Mouse (Mus musculus) frontal cortex, postnatal 25 days (tissue): ENCODE results near the gene Pdia3.
"Not testable (repeated sequence)": the region's sequence is repeated elsewhere in the genome, so short reads cannot be mapped to it uniquely, and the experiment has no call there.

Source experiments
- DNase-seq, 2 experiments: peaks; one replicate each; pipeline ENCODE4 v3.0.0; 2022; ENCODE audit warnings: low spot score in 2 of 2

The Pdia3 gene

DNA sequence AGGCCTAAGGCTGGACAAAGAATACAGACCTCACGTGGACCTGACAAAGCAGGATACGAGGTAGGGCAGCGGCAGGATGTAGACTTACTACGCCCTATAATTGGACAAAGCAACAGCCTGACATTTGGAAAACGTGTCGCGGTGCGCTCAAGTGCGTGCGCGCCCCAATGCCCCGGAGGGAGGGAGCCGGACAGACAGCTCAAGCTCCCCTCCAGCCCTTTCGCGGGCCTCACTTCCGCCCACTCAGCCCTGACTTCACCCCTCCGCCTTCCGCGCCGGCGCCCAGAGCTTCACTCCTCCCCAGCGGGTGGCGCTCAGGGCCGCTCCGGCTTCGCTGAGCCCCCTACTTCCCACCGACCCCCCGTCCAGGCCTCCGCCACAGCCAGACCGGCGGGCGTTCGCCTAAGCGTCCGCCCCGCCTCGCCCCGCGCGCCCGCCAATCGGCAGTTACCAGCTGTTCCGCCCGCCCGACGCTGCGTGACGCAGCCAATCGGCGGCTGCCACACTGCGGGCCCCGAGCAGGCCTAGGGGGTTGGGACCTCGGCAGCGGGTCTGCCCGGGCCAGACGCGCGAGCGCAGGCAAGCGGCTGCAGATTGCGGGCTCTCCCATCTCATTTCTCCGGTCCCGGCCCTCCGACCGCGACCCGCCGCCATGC, at the start of gene Pdia3, which contains the start of gene Catsper2:
Gene Pdia3 (plus strand): TSS at position 389 of the 656 bp plus-strand sequence.
Gene Catsper2 (minus strand): TSS at position 406 of the 656 bp plus-strand sequence.
- DNase-seq = peak; percentile 79 to 86

DNA sequence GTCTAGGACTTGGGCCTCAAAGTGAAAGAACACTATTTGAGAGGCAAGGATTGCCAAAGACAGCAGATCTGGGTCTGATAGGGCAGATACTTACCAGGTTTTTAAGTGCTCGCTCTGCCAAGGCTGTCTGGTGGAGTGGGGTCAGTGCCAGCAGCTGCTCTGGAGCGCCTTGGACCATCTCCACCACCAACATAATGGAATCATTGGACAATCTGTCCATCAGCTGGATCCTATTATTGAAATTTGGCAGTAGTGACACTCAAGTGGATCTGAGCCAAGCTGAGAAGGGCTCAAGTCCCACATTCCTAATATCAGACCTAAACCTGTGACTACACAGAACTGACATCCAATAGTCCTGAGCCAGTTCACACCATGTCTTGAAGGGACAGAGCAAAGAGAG, 44.7 kb upstream of the Pdia3 start:
- no peak for DNase-seq

DNA sequence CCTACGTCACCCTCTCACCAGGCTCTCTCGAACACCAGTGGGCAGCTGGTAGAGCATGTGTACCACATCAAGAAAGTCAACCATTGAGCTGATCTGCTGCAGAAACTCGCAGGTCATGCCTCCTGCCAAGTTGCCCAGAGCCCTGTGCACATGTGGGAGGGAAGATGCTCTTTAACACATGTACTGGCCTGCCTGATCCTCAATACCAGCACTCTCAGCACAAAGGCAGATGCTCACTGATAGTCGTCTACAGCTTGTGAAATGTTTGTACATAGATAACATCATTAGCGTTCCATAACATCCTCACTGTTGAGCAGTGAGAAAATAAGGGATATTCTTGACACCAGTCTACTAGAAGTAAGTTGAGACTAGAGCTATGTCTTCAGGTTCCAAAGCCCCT, 42.7 kb upstream of the Pdia3 start:
- no peak for DNase-seq

DNA sequence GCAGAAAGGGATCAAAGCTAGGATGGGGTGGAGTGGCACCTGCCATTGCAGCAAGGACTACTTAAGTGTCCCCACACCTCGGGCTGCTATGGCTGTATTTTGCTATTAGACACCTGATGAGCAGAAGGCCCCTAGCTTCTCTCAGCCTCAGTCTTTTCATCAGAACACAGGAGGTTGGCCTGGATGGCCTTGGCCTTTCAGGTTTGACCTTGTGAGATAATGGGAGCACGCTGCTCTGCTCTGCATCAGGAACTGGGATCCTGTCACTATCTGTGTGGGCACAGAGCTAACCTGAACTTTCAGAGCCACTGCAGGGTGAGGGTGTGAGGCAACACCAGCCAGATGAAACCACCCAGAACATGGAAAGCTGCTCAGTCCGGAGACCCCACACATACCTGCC, 41.3 kb upstream of the Pdia3 start:
- no peak for DNase-seq

DNA sequence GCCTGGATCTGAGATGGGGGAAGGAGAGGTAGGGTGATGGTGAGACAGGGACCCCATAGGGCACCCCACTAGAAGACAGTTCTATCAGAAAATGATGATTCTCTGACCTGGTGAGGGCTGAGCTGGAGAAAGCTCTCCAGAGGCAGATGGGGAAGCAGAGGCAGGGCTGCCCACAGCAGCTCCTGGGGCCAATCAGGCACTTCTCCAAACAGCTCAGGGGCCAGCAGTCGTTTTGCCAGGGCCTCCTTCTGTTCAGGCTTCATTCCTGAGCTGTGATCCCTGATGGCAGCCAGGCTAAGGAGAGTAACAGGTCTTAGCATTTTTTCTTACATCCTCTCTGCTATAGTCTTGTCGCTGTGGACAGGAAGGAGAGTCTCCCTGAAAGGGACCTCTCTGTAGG, 38.8 kb upstream of the Pdia3 start:
- no peak for DNase-seq

DNA sequence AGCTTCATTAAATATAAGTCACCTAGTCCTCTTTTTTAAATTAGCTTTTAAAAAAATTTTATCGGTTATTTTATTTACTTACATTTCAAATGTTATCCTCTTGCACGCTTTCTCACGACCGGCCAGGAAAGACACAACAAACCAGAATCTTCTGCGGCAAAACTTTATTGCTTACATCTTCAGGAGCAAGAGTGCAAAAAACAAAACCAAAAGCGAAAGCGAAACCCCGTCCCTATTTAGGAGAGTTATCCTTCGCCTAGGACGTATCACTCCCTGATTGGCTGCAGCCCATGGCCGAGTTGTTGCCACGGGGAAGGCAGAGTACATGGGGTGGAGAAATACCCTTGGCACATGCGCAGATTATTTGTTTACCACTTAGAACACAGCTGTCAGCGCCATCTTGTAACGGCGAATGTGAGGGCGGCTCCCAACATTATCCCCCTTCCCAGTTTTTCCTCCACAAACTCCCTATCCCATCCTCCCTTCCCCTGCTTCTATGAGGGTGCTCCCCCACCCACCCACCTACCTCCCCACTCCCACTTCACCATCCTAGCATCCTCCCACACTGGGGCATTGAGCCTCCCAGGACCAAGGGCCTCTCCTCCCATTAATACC, 26.5 kb upstream of the Pdia3 start, which contains the start of gene Strc:
Gene Strc (minus strand): TSS at position 208 of the 615 bp plus-strand sequence.
- DNase-seq = not testable (repeated sequence)

DNA sequence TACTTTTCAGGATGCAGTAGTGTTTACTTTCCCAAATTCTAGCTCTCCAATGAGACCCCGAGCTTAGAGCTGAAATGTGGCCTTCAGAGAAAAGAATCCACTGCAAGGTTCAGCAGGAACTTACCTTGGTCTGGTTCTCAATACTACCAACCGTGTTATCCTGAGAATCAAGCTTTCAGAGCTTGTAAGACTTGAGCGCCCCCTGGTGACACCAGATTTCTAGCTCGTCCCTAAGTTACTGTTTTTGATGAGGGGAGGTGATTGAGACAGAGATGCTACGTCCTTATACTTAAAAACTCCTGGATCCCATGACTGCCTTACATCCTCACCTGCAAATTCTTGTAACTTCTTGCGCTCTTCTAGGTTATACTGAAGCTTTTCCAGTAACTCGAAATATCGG, 17.0 kb upstream of the Pdia3 start:
- DNase-seq = peak; percentile 79 to 87

DNA sequence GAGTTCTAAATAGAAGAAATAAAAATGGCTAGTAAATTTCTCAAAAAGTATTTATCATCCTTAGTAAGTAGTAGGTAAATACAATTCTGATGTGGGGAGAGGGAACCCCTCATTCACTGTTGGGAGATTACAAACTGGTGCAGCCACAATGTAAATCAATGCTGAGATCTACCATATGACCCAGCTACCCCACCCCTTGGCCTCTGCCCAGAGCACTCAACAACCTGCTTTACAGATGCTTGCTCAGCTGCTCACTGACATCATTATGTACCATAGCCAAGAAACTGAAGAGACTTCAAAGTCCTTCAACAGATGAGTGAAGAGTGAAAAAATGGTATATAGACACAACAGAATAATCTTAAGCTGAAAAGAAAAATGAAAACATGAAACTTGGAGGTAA, 10.3 kb upstream of the Pdia3 start:
- no peak for DNase-seq

DNA sequence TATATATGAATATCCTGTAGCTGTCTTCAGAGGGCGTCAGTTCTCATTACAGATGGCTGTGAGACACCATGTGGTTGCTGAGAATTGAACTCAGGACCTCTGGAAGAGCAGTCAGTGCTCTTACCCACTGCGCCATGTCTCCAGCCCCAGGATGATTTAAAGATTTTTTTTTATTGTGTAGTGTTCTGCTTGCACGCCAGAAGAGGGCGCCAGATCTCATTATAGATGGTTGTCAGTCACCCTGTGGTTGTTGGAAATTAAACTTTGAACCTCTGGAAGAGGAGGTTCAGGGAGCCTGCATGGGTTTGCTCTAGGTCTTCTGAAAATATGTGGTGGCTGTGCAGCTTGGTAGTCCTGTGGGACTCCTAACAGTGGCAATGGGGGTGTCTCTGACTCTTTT, 5.4 kb upstream of the Pdia3 start:
- no peak for DNase-seq

DNA sequence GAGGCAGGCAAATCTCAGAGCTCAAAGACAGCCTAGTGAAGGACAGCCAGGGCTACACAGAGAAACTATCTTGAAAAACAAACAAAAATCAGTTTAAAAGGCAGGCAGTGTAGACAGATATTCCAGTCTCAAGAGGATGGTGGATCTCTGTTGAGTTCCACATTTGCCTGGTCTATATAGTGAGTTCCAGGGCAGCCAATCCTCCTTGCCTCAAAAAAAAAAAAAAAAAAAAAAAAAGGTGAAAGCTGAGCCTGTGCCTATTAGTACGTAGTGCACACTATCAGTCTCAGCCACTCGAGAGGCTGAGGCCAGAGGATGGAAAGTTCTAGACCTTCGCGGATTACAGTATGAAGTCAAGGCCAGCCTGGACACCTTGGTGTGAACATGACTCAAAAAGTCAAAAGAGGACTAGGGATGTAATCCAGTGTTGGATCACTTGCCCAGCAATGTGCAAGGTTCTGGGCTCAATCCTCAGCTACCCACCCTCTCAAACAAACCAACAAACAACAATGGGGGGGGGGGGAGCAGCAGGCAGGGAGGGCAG, 660 bp upstream of the Pdia3 start:
- DNase-seq = no peak

DNA sequence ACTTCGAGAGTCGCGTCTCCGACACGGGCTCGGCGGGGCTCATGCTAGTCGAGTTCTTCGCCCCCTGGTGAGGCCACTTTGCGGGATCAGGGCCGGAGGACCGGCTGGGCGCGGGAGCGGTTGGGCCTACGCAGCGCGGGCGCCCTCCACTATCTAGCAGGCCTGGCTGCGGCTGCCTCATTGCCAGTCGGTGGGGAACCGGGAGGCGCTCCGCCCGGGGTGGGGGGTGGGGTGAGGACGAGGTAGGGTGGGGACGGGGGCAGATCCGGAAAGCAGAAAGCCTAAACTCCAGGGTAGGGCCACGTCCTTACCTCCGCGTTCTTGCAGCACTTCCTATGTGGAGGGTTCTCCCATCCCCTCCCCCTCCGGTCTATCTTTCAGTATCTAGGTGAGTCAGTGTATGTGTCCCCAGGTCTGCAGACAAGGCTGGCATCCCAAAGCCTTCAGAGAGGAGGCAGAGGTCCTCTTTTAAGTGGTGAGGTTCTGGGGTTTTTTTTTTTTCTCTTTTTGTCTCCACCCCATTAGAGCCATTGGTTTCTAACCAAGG, 637 bp downstream of the Pdia3 start:
- no peak for DNase-seq

DNA sequence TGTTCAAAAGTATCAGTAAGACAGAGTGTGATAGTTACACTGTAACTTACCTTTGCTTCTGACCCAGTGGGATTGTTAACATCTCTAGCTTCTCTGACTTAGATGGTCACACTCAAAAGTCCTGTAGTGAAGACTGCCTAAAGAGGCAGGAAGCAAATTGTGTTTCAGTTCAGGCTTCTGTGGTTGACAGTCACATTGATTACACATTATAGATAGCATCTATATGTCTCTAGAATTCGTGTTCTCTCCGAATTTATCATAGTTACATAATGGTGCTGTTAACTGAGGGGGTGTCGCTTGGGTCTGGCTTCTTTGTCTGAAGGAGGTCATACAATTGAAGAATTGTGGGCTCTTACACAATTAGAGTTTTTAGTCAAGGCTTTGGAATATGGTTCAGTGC, 1.5 kb downstream of the Pdia3 start:
- no peak for DNase-seq

DNA sequence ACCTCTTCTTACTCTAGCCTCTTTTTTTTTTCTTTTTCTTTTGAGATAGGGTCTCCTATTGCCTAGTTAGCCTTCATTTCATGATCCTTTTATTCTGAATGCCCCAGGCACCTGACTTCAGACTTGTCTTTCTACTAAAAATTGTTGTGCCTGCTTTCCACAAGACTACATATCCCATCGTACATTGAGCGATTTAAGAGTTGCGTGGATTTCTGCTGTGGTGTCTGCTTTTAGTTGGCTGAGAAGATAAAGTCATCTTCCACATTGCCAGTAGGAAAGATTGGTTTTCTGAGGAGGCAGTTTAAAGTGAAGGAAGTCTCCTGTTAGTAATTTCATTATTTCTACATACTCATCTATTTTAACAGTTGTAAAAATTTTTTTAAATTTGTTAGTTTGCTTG, 2.0 kb downstream of the Pdia3 start:
- DNase-seq = no peak

DNA sequence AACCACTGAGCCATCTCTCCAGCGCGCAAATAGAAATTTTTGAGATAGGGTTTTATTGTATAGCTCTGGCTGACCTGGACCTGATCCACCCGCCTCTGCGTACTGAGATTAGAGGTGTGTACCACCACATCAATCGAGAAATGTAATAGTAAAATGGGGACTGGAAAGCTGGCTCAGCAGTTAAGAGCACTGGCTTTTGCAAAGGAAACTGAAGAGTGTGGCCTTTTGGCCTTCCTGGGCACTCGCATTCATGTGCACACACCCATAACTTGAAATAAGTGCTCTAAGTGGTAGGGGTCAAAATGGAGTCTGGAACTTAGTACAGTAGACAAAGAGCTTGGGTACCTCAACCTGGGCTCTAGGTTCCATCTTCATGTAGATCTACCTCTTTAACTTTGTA, 2.8 kb downstream of the Pdia3 start:
- DNase-seq = no peak

DNA sequence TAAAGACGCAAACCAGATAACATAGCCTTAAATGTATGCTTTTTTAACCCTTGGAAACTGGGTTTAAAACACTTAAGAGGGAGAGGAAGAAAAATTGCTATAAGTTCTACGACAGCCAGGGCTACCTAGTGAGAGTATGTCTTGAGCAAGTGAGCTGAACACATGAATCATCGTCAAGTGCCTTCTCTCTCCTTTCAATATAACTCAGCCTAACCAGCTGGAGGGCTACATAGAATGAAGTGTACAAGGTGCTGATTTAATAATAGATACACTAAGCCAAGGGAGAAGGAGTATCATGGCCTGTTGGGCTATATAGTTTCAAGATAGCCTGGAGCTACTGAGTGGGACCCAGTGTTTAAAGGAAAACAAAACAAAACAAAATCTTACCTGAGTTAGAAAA, 4.9 kb downstream of the Pdia3 start:
- no peak for DNase-seq

DNA sequence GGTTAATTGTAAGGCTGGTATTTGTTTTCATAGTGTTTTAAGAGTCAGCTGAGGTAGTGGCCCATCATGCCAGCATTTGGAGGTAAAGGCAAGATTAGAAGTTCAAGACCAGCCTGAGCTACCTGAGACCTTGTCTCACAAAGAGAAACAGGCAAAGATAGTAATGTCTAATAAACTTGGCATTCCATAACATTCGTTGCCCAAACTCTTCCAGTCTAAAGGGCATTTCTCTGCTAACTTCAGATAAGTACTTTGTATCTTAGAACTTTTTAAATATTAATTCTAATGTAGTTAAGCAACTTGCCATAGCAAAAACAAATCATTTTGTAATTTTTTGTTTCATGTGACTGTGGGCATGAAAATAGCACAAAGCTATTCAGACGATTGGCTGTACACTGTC, 9.6 kb downstream of the Pdia3 start:
- DNase-seq = no peak

DNA sequence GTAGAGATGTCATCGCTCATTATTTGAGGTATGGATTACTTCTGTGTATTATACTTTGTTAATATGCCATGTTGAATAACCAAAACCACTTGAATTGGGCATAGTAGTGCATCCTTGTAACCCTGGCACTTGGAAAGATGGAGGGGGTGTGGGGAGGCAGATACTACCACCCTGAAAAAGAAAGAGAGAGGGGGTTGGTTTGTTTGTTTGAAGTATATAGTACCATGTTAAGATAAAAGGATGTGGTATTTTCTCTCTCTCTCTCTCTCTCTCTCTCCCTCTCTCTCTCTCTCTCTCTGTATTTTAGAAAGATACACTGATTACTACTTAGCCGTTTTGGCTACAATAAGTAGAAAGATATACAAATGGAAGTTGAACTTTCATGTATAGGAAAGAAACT, 12.3 kb downstream of the Pdia3 start:
- no peak for DNase-seq

DNA sequence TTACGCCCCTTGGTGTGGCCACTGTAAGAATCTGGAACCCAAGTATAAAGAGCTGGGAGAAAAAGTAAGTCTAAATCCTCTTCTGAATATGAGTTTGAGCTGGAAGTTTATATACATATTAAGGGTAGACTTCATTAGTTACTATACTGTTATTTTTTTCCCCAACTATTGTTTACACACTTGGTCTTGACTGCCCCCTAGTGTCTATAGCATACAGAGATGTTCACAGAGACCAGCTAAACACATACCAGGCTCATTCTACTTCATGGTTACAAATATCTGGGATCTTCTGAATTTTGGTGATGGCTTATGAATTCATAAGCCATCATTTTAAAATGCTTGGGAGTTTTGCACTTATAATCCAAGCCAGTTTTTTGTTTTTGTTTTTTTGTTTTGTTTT, 21.3 kb downstream of the Pdia3 start:
- DNase-seq = no peak

DNA sequence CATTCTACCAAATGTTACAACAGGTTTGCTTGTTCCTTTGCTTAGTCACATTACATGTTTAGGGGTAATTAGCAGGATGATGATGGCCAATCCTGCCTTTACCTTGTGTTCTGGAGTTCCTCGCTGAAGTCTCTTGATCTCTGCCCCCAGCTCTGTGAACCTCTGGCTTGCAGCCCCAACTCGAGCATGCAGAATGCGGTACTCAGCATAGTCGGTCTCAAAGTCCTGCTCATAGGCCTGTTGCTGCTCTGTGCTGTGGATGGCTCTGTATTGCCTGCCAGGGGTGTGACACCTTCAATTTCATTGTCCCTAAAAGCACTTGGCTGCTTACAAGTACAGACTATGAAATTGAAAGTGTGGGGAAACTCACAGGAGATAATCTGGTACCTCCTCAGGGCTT, 26.2 kb downstream of the Pdia3 start:
- no peak for DNase-seq

DNA sequence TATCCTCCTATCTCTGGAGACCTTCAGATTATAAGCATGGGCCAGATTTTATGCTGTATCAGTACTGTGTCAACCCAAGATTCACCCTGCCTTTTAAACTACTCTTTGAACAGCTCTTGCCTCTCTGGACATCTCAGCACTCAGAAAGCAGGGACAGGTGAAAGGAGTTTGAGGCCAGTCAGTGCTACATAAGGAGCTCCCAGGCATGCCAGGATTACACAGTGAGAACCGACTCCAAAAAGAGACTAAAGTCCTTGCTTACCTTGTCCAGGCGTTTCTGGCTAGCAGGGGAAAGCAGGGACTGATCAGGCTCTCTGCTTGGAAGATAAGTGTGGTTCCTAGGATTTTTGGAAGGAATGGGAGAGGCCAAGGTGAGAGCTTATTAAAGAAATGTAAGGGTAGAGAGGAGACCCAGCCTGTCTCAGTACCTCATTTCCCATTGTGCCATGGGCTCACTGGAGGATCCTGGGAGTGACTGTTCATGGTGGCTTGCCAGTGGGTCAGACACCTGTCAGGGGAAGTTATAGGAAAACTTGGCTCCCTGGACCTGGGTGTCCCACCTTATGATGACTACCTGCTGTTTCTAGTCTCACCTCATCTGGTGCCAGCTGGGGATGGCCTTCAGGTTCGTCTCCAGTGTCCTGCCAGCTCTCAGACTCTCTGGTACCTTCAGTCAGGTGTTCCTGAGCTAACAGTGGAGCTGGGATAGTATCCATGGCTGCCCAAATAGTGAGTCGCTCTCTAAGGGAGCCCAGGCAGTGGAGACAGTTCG, 27.4 kb downstream of the Pdia3 start:
- DNase-seq = no peak

DNA sequence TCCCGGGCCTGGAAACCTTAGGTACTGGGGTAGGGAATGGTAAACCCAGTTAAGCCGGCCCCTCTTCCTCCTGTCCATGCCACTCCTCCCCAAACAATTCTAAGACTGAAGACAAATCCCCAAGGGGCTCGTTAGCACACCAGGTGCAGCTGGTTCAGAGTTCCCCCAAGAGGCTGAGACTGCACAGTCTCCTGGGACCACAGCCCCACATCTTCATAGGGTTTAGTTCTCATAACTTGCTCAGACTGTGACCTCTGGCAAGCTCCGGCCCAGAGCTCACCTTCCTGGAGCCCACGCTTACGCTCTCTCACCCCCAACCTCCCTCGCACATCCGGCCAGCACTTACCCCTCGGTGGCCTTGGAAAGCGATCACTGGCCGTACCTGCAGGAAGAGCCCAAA, 28.2 kb downstream of the Pdia3 start:
- DNase-seq = no peak
